14 mouse cellular contexts compared by ENCODE assay signal in the genomic region with DNA sequence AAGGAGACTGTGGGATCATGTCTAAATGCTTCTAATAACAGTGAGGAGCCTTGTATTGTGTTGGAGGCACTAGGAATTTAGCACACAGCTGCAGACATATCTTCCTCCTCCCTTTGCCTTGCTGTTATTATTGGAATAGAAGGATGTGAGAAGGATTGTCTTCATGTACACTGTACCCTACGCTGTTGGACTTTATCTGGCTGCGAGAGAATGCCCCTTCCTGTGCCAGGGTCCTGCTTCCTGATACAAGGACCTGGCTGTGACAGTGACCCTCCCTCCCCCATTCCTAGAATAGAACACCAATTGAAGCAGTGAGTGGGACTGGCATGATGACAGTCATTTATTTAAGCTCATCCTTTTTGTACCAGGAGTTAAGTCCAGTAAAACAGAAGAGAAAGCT.
DNase-seq lines count a peak whose midpoint lies in the region.
"Had no signal": no experiment of that assay in that cellular context is flagged by ENCODE, and none has a peak within 500 bp of the region (broad histone marks: within the 10 kb centered on the region; RNA-seq: fewer than 3 reads in every experiment).

No protein-coding gene starts in this region.

- intact Hi-C loops in heart, postnatal 14 days (cut with DNase I) = no loop called here

- DNase-seq in heart, adult 8-10 months (ENCODE audit: low spot score) = peak; percentile 16
- DNase-seq in heart, postnatal 14 days = no peak
- DNase-seq in layer of hippocampus, adult 9-11 months = peak; percentile 43
- no peak for DNase-seq in layer of hippocampus, adult 18-20 months (ENCODE audit: low spot score in 2 of 2)
- peak; percentile 54 for DNase-seq in brain, adult 2 months (ENCODE audit: low read depth, low spot score)
- DNase-seq in lung, adult 18-20 months = no peak
- DNase-seq: adrenal gland, adult 8-10 months; adrenal gland, postnatal 36 days; cerebellum, adult 11 months; cerebellum, adult 8-10 months; cerebellum, postnatal 14 days; embryo, embryonic 11 days; gastrocnemius, adult 2 months; gastrocnemius, postnatal 25 days had no signal

Comparison
In these comparisons a context has a peak if more than half of its experiments do, and no peak if none do; other contexts are left out.
1. DNase-seq: peak in heart, adult 8-10 months (single experiment), layer of hippocampus, adult 9-11 months (single experiment) and brain, adult 2 months (single experiment); none in heart, postnatal 14 days (0 of 2), layer of hippocampus, adult 18-20 months (0 of 2) and lung, adult 18-20 months (0 of 2).